Mouse (Mus musculus) forebrain, embryonic 11.5 days (tissue): ENCODE measurements around the gene Pomgnt1. TPM values are rescaled to one million over a fixed set of nuclear protein-coding genes. Genes with fewer than 3 reads are reported as not detected.

Experiments
- ATAC-seq: fragments of 200-750 bp; cut with Nextera tagmentation; replicated peaks from 2 replicates; pipeline ENCODE4 v1.8.0; 2017; ENCODE audit warnings: moderate TSS enrichment; ENCODE audit not compliant: low FRiP score
- DNase-seq: peaks from one replicate; pipeline ENCODE4 v3.0.0-alpha.2; 2017; ENCODE audit warnings: low spot score
- H3K27ac ChIP-seq: fragments of 300-500 bp; sonication (generic); 2 replicates; pipeline ENCODE4 v1.5.1; 2014; ENCODE audit warnings: low read depth, low read length
- H3K27me3 ChIP-seq: fragments of 300-500 bp; sonication (generic); 2 replicates; pipeline ENCODE4 v1.6.1; 2014; ENCODE audit warnings: mild to moderate bottlenecking, low read length, mixed read lengths; ENCODE audit not compliant: control insufficient read depth, insufficient read depth
- H3K36me3 ChIP-seq: fragments of 300-500 bp; sonication (generic); 2 replicates; pipeline ENCODE4 v1.6.1; 2014; ENCODE audit warnings: mild to moderate bottlenecking, low read length, moderate library complexity, mixed read lengths; ENCODE audit not compliant: control insufficient read depth, insufficient read depth
- H3K4me1 ChIP-seq: fragments of 300-500 bp; sonication (generic); replicated peaks from 2 replicates; pipeline ENCODE4 v1.6.1; 2014; ENCODE audit warnings: low read length, mixed read lengths; ENCODE audit not compliant: control insufficient read depth, insufficient read depth
- H3K4me2 ChIP-seq: fragments of 300-500 bp; sonication (generic); 2 replicates; pipeline ENCODE4 v1.6.1; 2014; ENCODE audit warnings: low read depth, mild to moderate bottlenecking, low read length, moderate library complexity, mixed read lengths; ENCODE audit not compliant: severe bottlenecking
- H3K4me3 ChIP-seq: fragments of 300-500 bp; sonication (generic); 2 replicates; pipeline ENCODE4 v1.5.1; 2014; ENCODE audit warnings: low read depth, low read length
- H3K9ac ChIP-seq: fragments of 300-500 bp; sonication (generic); 2 replicates; pipeline ENCODE4 v1.6.1; 2014; ENCODE audit warnings: low read length
- H3K9me3 ChIP-seq: fragments of 300-500 bp; sonication (generic); 2 replicates; pipeline ENCODE4 v1.6.1; 2016; ENCODE audit warnings: low read length, mixed read lengths; ENCODE audit not compliant: control insufficient read depth
- WGBS: fragments of 180-500 bp; shearing (Covaris S2); extraction: QIAGEN DNeasy Blood & Tissue Kit; methylation state at CpG from one replicate; pipeline ENCODE4 v1.1.7; 2014; 5-methylcytosine and 5-hydroxymethylcytosine counted together
- polyA plus RNA-seq: library from polyadenylated mRNA; unstranded; fragments of >200 nt; fragmentation: Nextera tagmentation; extraction: Ambion mirVana; gene quantifications from 2 replicates; pipeline ENCODE4 v1.2.1, GENCODE M21; 2014

Gene Pomgnt1
- polyA plus RNA-seq, 1 experiment from 2014 or later: 54.9 TPM

- Histone ChIP-seq H3K27me3 (no peaks in the 10 kb centered on the region), H3K4me3 (no peak overlapping the region), H3K27ac (no peak overlapping the region), H3K9me3 (no peaks in the 10 kb centered on the region), H3K4me1 (peaks cover 4% of the 10 kb centered on the region; the same call in 1 of the 2 replicates), H3K9ac (no peak overlapping the region), H3K36me3 (no peaks in the 10 kb centered on the region), H3K4me2 (no peak overlapping the region)
- ATAC-seq (no peak), DNase-seq (no peak)
- 94% methylated on average over 4 of the region's 4 CpGs for WGBS
Observed at GRCm38 (mm10) chr4:116185083-116185482, 61.4 kb downstream of the Pomgnt1 start.

- Histone ChIP-seq H3K27ac (no peak overlapping the region), H3K4me1 (no peaks in the 10 kb centered on the region), H3K9ac (no peak overlapping the region), H3K4me2 (no peak overlapping the region), H3K36me3 (no peaks in the 10 kb centered on the region), H3K4me3 (no peak overlapping the region), H3K27me3 (no peaks in the 10 kb centered on the region), H3K9me3 (no peaks in the 10 kb centered on the region)
- ATAC-seq (no peak), DNase-seq (no peak)
- 70% methylated on average over 4 of the region's 4 CpGs for WGBS
Observed at GRCm38 (mm10) chr4:116192286-116192835, 68.7 kb downstream of the Pomgnt1 start.

GRCm38 (mm10) chr4:116193583-116194383, 70.1 kb downstream of the Pomgnt1 start:
- Histone ChIP-seq H3K36me3 (no peaks in the 10 kb centered on the region), H3K4me1 (no peaks in the 10 kb centered on the region), H3K27ac (no peak overlapping the region), H3K27me3 (no peaks in the 10 kb centered on the region), H3K4me2 (no peak overlapping the region), H3K9ac (no peak overlapping the region), H3K9me3 (no peaks in the 10 kb centered on the region), H3K4me3 (no peak overlapping the region)
- 77% methylated on average over 9 of the region's 9 CpGs for WGBS
- no peak for ATAC-seq
- no peak for DNase-seq

- Histone ChIP-seq H3K4me3 (no peak overlapping the region), H3K9ac (no peak overlapping the region), H3K27ac (no peak overlapping the region), H3K36me3 (no peaks in the 10 kb centered on the region), H3K9me3 (no peaks in the 10 kb centered on the region), H3K4me2 (no peak overlapping the region), H3K4me1 (no peaks in the 10 kb centered on the region), H3K27me3 (no peaks in the 10 kb centered on the region)
- no peak for ATAC-seq
- no peak for DNase-seq
- WGBS: 76% methylated on average over 2 of the region's 2 CpGs
Observed at GRCm38 (mm10) chr4:116198422-116198821, 74.8 kb downstream of the Pomgnt1 start.

- H3K4me2 ChIP-seq: no peak overlapping the region
- 86% methylated on average over 3 of the region's 3 CpGs for WGBS
- H3K27me3 ChIP-seq: no peaks in the 10 kb centered on the region
- H3K27ac ChIP-seq: no peak overlapping the region
- no peaks in the 10 kb centered on the region for H3K4me1 ChIP-seq
- H3K36me3 ChIP-seq: no peaks in the 10 kb centered on the region
- no peak overlapping the region for H3K9ac ChIP-seq
- ATAC-seq (no peak), DNase-seq (no peak)
- no peak overlapping the region for H3K4me3 ChIP-seq
- H3K9me3 ChIP-seq: no peaks in the 10 kb centered on the region
Observed at GRCm38 (mm10) chr4:116204422-116204821, 80.8 kb downstream of the Pomgnt1 start.

GRCm38 (mm10) chr4:116206531-116206930, 82.9 kb downstream of the Pomgnt1 start:
- Histone ChIP-seq H3K27me3 (no peaks in the 10 kb centered on the region), H3K27ac (no peak overlapping the region), H3K9ac (no peak overlapping the region), H3K4me2 (no peak overlapping the region), H3K36me3 (no peaks in the 10 kb centered on the region), H3K4me1 (no peaks in the 10 kb centered on the region), H3K4me3 (no peak overlapping the region), H3K9me3 (no peaks in the 10 kb centered on the region)
- ATAC-seq (no peak), DNase-seq (no peak)
- WGBS: 91% methylated on average over 4 of the region's 4 CpGs

GRCm38 (mm10) chr4:116208891-116209290, 85.3 kb downstream of the Pomgnt1 start:
- H3K27ac ChIP-seq: no peak overlapping the region
- no peak overlapping the region for H3K4me2 ChIP-seq
- no peak overlapping the region for H3K4me3 ChIP-seq
- no peaks in the 10 kb centered on the region for H3K27me3 ChIP-seq
- H3K36me3 ChIP-seq: no peaks in the 10 kb centered on the region
- H3K9me3 ChIP-seq: no peaks in the 10 kb centered on the region
- ATAC-seq (no peak), DNase-seq (no peak)
- no peak overlapping the region for H3K9ac ChIP-seq
- WGBS: 76% methylated on average over 1 of the region's 1 CpGs
- H3K4me1 ChIP-seq: no peaks in the 10 kb centered on the region
